Mouse (Mus musculus): ENCODE results near the gene Usp16. TPM values are rescaled to one million over a fixed set of nuclear protein-coding genes. Genes with fewer than 3 reads are reported as not detected.
"Not testable (repeated sequence)": the region's sequence is repeated elsewhere in the genome, so short reads cannot be mapped to it uniquely, and the experiment has no call there.

The Usp16 gene
- polyA plus RNA-seq, 1 experiment from 2014 or later, result 35.3 TPM

- Histone ChIP-seq H3K4me1 (ENCODE audit: control insufficient read depth, insufficient read depth, low read length) (peaks cover 10% of the 10 kb centered on the region), H3K9me3 (replicated peaks; ENCODE audit: control insufficient read depth, low read length) (no peaks in the 10 kb centered on the region), H3K27ac (ENCODE audit: low read length) (peak overlapping the region; percentile 67), H3K4me3 (replicated peaks; ENCODE audit: low read length) (peak overlapping the region; percentile 92), H3K36me3 (ENCODE audit: control insufficient read depth, insufficient read depth, low read length) (no peaks in the 10 kb centered on the region), H3K4me2 (ENCODE audit: low read depth, low read length) (peak overlapping the region; percentile 69), H3K9ac (ENCODE audit: low read length) (peak overlapping the region; percentile 98), H3K27me3 (ENCODE audit: control insufficient read depth, insufficient read depth, low read length) (no peaks in the 10 kb centered on the region)
- WGBS, result under 1% methylated on average over 37 of the region's 38 CpGs
- ATAC-seq (ENCODE audit: insufficient read depth, low FRiP score), result peak; percentile 69
Observed at GRCm38 (mm10) chr16:87455180-87455611, 693 bp downstream of the Usp16 start.

GRCm38 (mm10) chr16:87458752-87459151 lies 4.2 kb downstream of the Usp16 start:
- Histone ChIP-seq H3K27ac (ENCODE audit: low read length) (no peak overlapping the region), H3K9me3 (replicated peaks; ENCODE audit: control insufficient read depth, low read length) (no peaks in the 10 kb centered on the region), H3K4me3 (replicated peaks; ENCODE audit: low read length) (no peak overlapping the region), H3K4me2 (ENCODE audit: low read depth, low read length) (no peak overlapping the region), H3K36me3 (ENCODE audit: control insufficient read depth, insufficient read depth, low read length) (no peaks in the 10 kb centered on the region), H3K27me3 (ENCODE audit: control insufficient read depth, insufficient read depth, low read length) (no peaks in the 10 kb centered on the region), H3K9ac (ENCODE audit: low read length) (no peak overlapping the region), H3K4me1 (ENCODE audit: control insufficient read depth, insufficient read depth, low read length) (peaks cover 10% of the 10 kb centered on the region)
- ATAC-seq (ENCODE audit: insufficient read depth, low FRiP score), result no peak
- WGBS, result 92% methylated on average over 3 of the region's 3 CpGs

GRCm38 (mm10) chr16:87470579-87470978 lies 16.1 kb downstream of the Usp16 start:
- H3K9me3 ChIP-seq (replicated peaks; ENCODE audit: control insufficient read depth, low read length), result no peaks in the 10 kb centered on the region
- H3K9ac ChIP-seq (ENCODE audit: low read length), result no peak overlapping the region
- no peak overlapping the region for H3K27ac ChIP-seq (ENCODE audit: low read length)
- H3K4me2 ChIP-seq (ENCODE audit: low read depth, low read length), result no peak overlapping the region
- no peaks in the 10 kb centered on the region for H3K27me3 ChIP-seq (ENCODE audit: control insufficient read depth, insufficient read depth, low read length)
- H3K36me3 ChIP-seq (ENCODE audit: control insufficient read depth, insufficient read depth, low read length), result peaks cover 23% of the 10 kb centered on the region
- ATAC-seq (ENCODE audit: insufficient read depth, low FRiP score), result no peak
- 90% methylated on average over 4 of the region's 4 CpGs for WGBS
- no peak overlapping the region for H3K4me3 ChIP-seq (replicated peaks; ENCODE audit: low read length)
- H3K4me1 ChIP-seq (ENCODE audit: control insufficient read depth, insufficient read depth, low read length), result no peaks in the 10 kb centered on the region

DNA sequence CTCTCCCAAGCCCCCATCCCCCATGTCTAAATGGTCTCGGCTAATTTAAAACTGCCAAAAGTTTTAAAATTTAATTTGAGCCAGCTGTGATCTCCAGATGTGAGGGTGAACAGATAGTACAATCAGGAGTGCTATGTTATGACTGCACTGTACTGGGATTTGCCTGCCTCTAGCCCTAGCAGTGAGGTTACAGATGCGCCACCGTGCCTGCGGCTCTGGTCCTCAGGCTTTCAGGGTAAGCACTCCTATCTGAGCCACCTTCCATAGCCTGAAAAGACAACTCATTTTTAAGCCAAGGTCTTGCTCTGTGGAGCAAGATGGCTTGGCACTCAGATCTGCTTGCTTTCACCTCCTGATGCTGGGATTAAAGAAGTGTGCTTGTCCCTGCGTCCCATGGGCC lies 29.9 kb downstream of the Usp16 start:
- 81% methylated on average over 5 of the region's 5 CpGs for WGBS
- Histone ChIP-seq H3K27ac (ENCODE audit: low read length) (no peak overlapping the region), H3K9me3 (replicated peaks; ENCODE audit: control insufficient read depth, low read length) (no peaks in the 10 kb centered on the region), H3K4me2 (ENCODE audit: low read depth, low read length) (no peak overlapping the region), H3K27me3 (ENCODE audit: control insufficient read depth, insufficient read depth, low read length) (no peaks in the 10 kb centered on the region), H3K36me3 (ENCODE audit: control insufficient read depth, insufficient read depth, low read length) (peaks cover 24% of the 10 kb centered on the region), H3K4me3 (replicated peaks; ENCODE audit: low read length) (no peak overlapping the region), H3K4me1 (ENCODE audit: control insufficient read depth, insufficient read depth, low read length) (no peaks in the 10 kb centered on the region), H3K9ac (ENCODE audit: low read length) (no peak overlapping the region)
- ATAC-seq (ENCODE audit: insufficient read depth, low FRiP score), result no peak

GRCm38 (mm10) chr16:87486739-87487138 lies 32.2 kb downstream of the Usp16 start:
- H3K27ac ChIP-seq (ENCODE audit: low read length), result no peak overlapping the region
- 94% methylated on average over 5 of the region's 5 CpGs for WGBS
- no peak overlapping the region for H3K9ac ChIP-seq (ENCODE audit: low read length)
- no peak overlapping the region for H3K4me3 ChIP-seq (replicated peaks; ENCODE audit: low read length)
- no peak for ATAC-seq (ENCODE audit: insufficient read depth, low FRiP score)
- H3K36me3 ChIP-seq (ENCODE audit: control insufficient read depth, insufficient read depth, low read length), result peaks cover 36% of the 10 kb centered on the region
- H3K27me3 ChIP-seq (ENCODE audit: control insufficient read depth, insufficient read depth, low read length), result no peaks in the 10 kb centered on the region
- H3K4me1 ChIP-seq (ENCODE audit: control insufficient read depth, insufficient read depth, low read length), result no peaks in the 10 kb centered on the region
- H3K9me3 ChIP-seq (replicated peaks; ENCODE audit: control insufficient read depth, low read length), result no peaks in the 10 kb centered on the region
- no peak overlapping the region for H3K4me2 ChIP-seq (ENCODE audit: low read depth, low read length)

- H3K27me3 ChIP-seq (ENCODE audit: control insufficient read depth, insufficient read depth, low read length), result no peaks in the 10 kb centered on the region
- 64% methylated on average over 2 of the region's 2 CpGs for WGBS
- H3K27ac ChIP-seq (ENCODE audit: low read length), result no peak overlapping the region
- no peak overlapping the region for H3K9ac ChIP-seq (ENCODE audit: low read length)
- peaks cover 36% of the 10 kb centered on the region for H3K36me3 ChIP-seq (ENCODE audit: control insufficient read depth, insufficient read depth, low read length)
- H3K4me1 ChIP-seq (ENCODE audit: control insufficient read depth, insufficient read depth, low read length), result no peaks in the 10 kb centered on the region
- no peak overlapping the region for H3K4me2 ChIP-seq (ENCODE audit: low read depth, low read length)
- ATAC-seq (ENCODE audit: insufficient read depth, low FRiP score), result no peak
- no peak overlapping the region for H3K4me3 ChIP-seq (replicated peaks; ENCODE audit: low read length)
- H3K9me3 ChIP-seq (replicated peaks; ENCODE audit: control insufficient read depth, low read length), result no peaks in the 10 kb centered on the region
Observed at GRCm38 (mm10) chr16:87488605-87489004, 34.1 kb downstream of the Usp16 start.

DNA sequence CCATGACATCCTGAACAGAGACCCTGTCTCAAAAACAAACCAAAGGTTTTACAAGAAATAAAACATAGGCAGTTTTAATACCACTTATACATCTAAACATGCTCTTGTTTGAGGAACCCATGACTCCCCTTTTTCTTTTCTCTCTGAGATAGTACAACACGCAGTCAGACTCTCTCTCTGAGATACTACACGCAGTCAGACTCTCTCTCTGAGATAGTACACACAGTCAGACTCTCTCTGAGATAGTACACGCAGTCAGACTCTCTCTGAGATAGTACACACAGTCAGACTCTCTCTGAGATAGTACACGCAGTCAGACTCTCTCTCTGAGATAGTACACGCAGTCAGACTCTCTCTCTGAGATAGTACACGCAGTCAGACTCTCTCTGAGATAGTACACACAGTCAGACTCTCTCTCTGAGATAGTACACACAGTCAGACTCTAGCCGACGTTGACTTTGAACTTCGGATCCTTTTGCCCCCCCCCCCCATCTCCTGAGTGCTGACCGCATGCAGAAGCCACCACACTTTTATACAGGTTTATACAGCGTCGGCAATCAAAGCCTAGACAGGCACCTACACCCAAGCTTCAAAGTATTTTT lies 37.8 kb downstream of the Usp16 start:
- H3K36me3 ChIP-seq (ENCODE audit: control insufficient read depth, insufficient read depth, low read length), result peaks cover 26% of the 10 kb centered on the region
- ATAC-seq (ENCODE audit: insufficient read depth, low FRiP score); H3K4me3 ChIP-seq (replicated peaks; ENCODE audit: low read length); H3K9me3 ChIP-seq (replicated peaks; ENCODE audit: control insufficient read depth, low read length); H3K27me3 ChIP-seq (ENCODE audit: control insufficient read depth, insufficient read depth, low read length); H3K4me2 ChIP-seq (ENCODE audit: low read depth, low read length); H3K9ac ChIP-seq (ENCODE audit: low read length); H3K27ac ChIP-seq (ENCODE audit: low read length): not testable (repeated sequence)
- WGBS, result 91% methylated on average over 12 of the region's 12 CpGs
- H3K4me1 ChIP-seq (ENCODE audit: control insufficient read depth, insufficient read depth, low read length), result peaks cover 11% of the 10 kb centered on the region

- H3K4me3 ChIP-seq (replicated peaks; ENCODE audit: low read length), result peak overlapping the region; percentile 97
- H3K27ac ChIP-seq (ENCODE audit: low read length), result peak overlapping the region; percentile 87
- no peak for ATAC-seq (ENCODE audit: insufficient read depth, low FRiP score)
- WGBS, result under 1% methylated on average over 39 of the region's 39 CpGs
- H3K36me3 ChIP-seq (ENCODE audit: control insufficient read depth, insufficient read depth, low read length), result peaks cover 11% of the 10 kb centered on the region
- H3K27me3 ChIP-seq (ENCODE audit: control insufficient read depth, insufficient read depth, low read length), result no peaks in the 10 kb centered on the region
- H3K4me2 ChIP-seq (ENCODE audit: low read depth, low read length), result peak overlapping the region; percentile 94
- no peaks in the 10 kb centered on the region for H3K9me3 ChIP-seq (replicated peaks; ENCODE audit: control insufficient read depth, low read length)
- H3K9ac ChIP-seq (ENCODE audit: low read length), result peak overlapping the region; percentile 99
- peaks cover 11% of the 10 kb centered on the region for H3K4me1 ChIP-seq (ENCODE audit: control insufficient read depth, insufficient read depth, low read length)
Observed at GRCm38 (mm10) chr16:87494955-87495655, 40.6 kb downstream of the Usp16 start.

GRCm38 (mm10) chr16:87495716-87496447 lies 41.4 kb downstream of the Usp16 start, which contains the start of gene Cct8:
Gene Cct8, minus strand, starts transcription at chr16:87495873.
- H3K36me3 ChIP-seq (ENCODE audit: control insufficient read depth, insufficient read depth, low read length), result peaks cover 10% of the 10 kb centered on the region
- under 1% methylated on average over 48 of the region's 48 CpGs for WGBS
- ATAC-seq (ENCODE audit: insufficient read depth, low FRiP score), result peak; percentile 97
- H3K4me1 ChIP-seq (ENCODE audit: control insufficient read depth, insufficient read depth, low read length), result peaks cover 11% of the 10 kb centered on the region
- peak within 1 kb of the TSS; percentile 89 for H3K27ac ChIP-seq (ENCODE audit: low read length)
- H3K27me3 ChIP-seq (ENCODE audit: control insufficient read depth, insufficient read depth, low read length), result no peaks in the 10 kb centered on the region
- H3K4me2 ChIP-seq (ENCODE audit: low read depth, low read length), result peak within 1 kb of the TSS; percentile 94
- peak within 1 kb of the TSS; percentile 99 for H3K9ac ChIP-seq (ENCODE audit: low read length)
- peak within 1 kb of the TSS; percentile 97 for H3K4me3 ChIP-seq (replicated peaks; ENCODE audit: low read length)
- H3K9me3 ChIP-seq (replicated peaks; ENCODE audit: control insufficient read depth, low read length), result no peaks in the 10 kb centered on the region
